Mouse (Mus musculus): ENCODE measurements around the gene Lmna. TPM values are rescaled to one million over a fixed set of nuclear protein-coding genes. Genes with fewer than 3 reads are reported as not detected.

Lmna gene
- polyA plus RNA-seq, 1 experiment from 2014 or later: 12.1 TPM

- Histone ChIP-seq H3K36me3 (ENCODE audit: poor library complexity, severe bottlenecking) (no peaks in the 10 kb centered on the region), H3K9me3 (replicated peaks) (no peaks in the 10 kb centered on the region), H3K4me1 (peaks cover 11% of the 10 kb centered on the region), H3K9ac (no peak overlapping the region), H3K4me3 (no peak overlapping the region), H3K4me2 (no peak overlapping the region), H3K27me3 (0 out of 2 replicates have a peak, but pooled peaks cover 3% of the 10 kb centered on the region), H3K27ac (no peak overlapping the region; the same call in 1 of the 2 replicates)
- ATAC-seq: no peak
- 65% methylated on average over 1 of the region's 1 CpGs for WGBS
Measured at GRCm38 (mm10) chr3:88473571-88473970, 36.2 kb downstream of the Lmna start.

GRCm38 (mm10) chr3:88473020-88473419 lies 36.7 kb downstream of the Lmna start:
- Histone ChIP-seq H3K27me3 (peaks cover 8% of the 10 kb centered on the region; the same call in 1 of the 2 replicates), H3K27ac (peak overlapping the region; percentile 7), H3K4me3 (no peak overlapping the region), H3K9ac (no peak overlapping the region), H3K4me2 (no peak overlapping the region), H3K9me3 (replicated peaks) (no peaks in the 10 kb centered on the region), H3K4me1 (peaks cover 11% of the 10 kb centered on the region), H3K36me3 (ENCODE audit: poor library complexity, severe bottlenecking) (no peaks in the 10 kb centered on the region)
- 20% methylated on average over 5 of the region's 5 CpGs for WGBS
- ATAC-seq: peak; percentile 72

GRCm38 (mm10) chr3:88470943-88471479 lies 38.7 kb downstream of the Lmna start:
- H3K4me1 ChIP-seq: peaks cover 7% of the 10 kb centered on the region
- no peak for ATAC-seq
- 68% methylated on average over 10 of the region's 10 CpGs for WGBS
- H3K4me3 ChIP-seq: no peak overlapping the region
- H3K36me3 ChIP-seq (ENCODE audit: poor library complexity, severe bottlenecking): no peaks in the 10 kb centered on the region
- peaks cover 5% of the 10 kb centered on the region; the same call in 1 of the 2 replicates for H3K27me3 ChIP-seq
- no peaks in the 10 kb centered on the region for H3K9me3 ChIP-seq (replicated peaks)
- H3K9ac ChIP-seq: no peak overlapping the region
- no peak overlapping the region for H3K4me2 ChIP-seq
- H3K27ac ChIP-seq: no peak overlapping the region

GRCm38 (mm10) chr3:88469466-88469865 lies 40.3 kb downstream of the Lmna start:
- H3K27ac ChIP-seq: no peak overlapping the region
- no peak overlapping the region for H3K4me3 ChIP-seq
- no peaks in the 10 kb centered on the region for H3K36me3 ChIP-seq (ENCODE audit: poor library complexity, severe bottlenecking)
- H3K9me3 ChIP-seq (replicated peaks): no peaks in the 10 kb centered on the region
- peaks cover 5% of the 10 kb centered on the region; the same call in 1 of the 2 replicates for H3K27me3 ChIP-seq
- H3K9ac ChIP-seq: no peak overlapping the region
- peaks cover 7% of the 10 kb centered on the region for H3K4me1 ChIP-seq
- 76% methylated on average over 2 of the region's 2 CpGs for WGBS
- ATAC-seq: no peak
- no peak overlapping the region for H3K4me2 ChIP-seq

GRCm38 (mm10) chr3:88467116-88467824 lies 42.5 kb downstream of the Lmna start:
- Histone ChIP-seq H3K27ac (no peak overlapping the region), H3K9me3 (replicated peaks) (no peaks in the 10 kb centered on the region)

GRCm38 (mm10) chr3:88465127-88465526 lies 44.6 kb downstream of the Lmna start:
- Histone ChIP-seq H3K27ac (no peak overlapping the region), H3K4me3 (no peak overlapping the region), H3K4me1 (peaks cover 8% of the 10 kb centered on the region), H3K9me3 (replicated peaks) (no peaks in the 10 kb centered on the region), H3K4me2 (no peak overlapping the region), H3K9ac (no peak overlapping the region), H3K27me3 (peaks cover 5% of the 10 kb centered on the region; the same call in 1 of the 2 replicates), H3K36me3 (ENCODE audit: poor library complexity, severe bottlenecking) (no peaks in the 10 kb centered on the region)
- no peak for ATAC-seq
- WGBS: 92% methylated on average over 2 of the region's 2 CpGs

More at GRCm38 (mm10) chr3:88467116-88467824, 42.5 kb downstream of the Lmna start:
- ATAC-seq: peak; percentile 86
- peaks cover 5% of the 10 kb centered on the region; the same call in 1 of the 2 replicates for H3K27me3 ChIP-seq
- WGBS: 28% methylated on average over 16 of the region's 16 CpGs
- peak overlapping the region; percentile 50; the same call in 1 of the 2 replicates for H3K9ac ChIP-seq
- H3K36me3 ChIP-seq (ENCODE audit: poor library complexity, severe bottlenecking): no peaks in the 10 kb centered on the region
- no peak overlapping the region for H3K4me2 ChIP-seq
- H3K4me3 ChIP-seq: no peak overlapping the region
- no peaks in the 10 kb centered on the region; the same call in 1 of the 2 replicates for H3K4me1 ChIP-seq

GRCm38 (mm10) chr3:88464425-88464824 lies 45.3 kb downstream of the Lmna start:
- H3K36me3 ChIP-seq (ENCODE audit: poor library complexity, severe bottlenecking): no peaks in the 10 kb centered on the region
- no peaks in the 10 kb centered on the region for H3K9me3 ChIP-seq (replicated peaks)
- H3K27me3 ChIP-seq: peaks cover 5% of the 10 kb centered on the region; the same call in 1 of the 2 replicates
- WGBS: 60% methylated on average over 3 of the region's 3 CpGs
- H3K9ac ChIP-seq: no peak overlapping the region
- no peak overlapping the region for H3K27ac ChIP-seq
- ATAC-seq: no peak
- H3K4me2 ChIP-seq: no peak overlapping the region
- H3K4me1 ChIP-seq: peaks cover 9% of the 10 kb centered on the region
- no peak overlapping the region for H3K4me3 ChIP-seq

GRCm38 (mm10) chr3:88460983-88461696 lies 48.6 kb downstream of the Lmna start, which contains the start of gene Sema4a:
Gene Sema4a (minus strand): TSS chr3:88461182.
- no peaks in the 10 kb centered on the region for H3K36me3 ChIP-seq (ENCODE audit: poor library complexity, severe bottlenecking)
- H3K27ac ChIP-seq: no peak within 1 kb of the TSS
- H3K9me3 ChIP-seq (replicated peaks): no peaks in the 10 kb centered on the region
- H3K4me2 ChIP-seq: peak within 1 kb of the TSS; percentile 3; the same call in 1 of the 2 replicates
- no peak for ATAC-seq
- WGBS: 36% methylated on average over 12 of the region's 12 CpGs
- peaks cover 37% of the 10 kb centered on the region for H3K4me1 ChIP-seq
- H3K9ac ChIP-seq: peak within 1 kb of the TSS; percentile 30
- no peaks in the 10 kb centered on the region; the same call in 1 of the 2 replicates for H3K27me3 ChIP-seq
- H3K4me3 ChIP-seq: no peak within 1 kb of the TSS

- Histone ChIP-seq H3K27ac (no peak overlapping the region), H3K9ac (no peak overlapping the region), H3K9me3 (replicated peaks) (no peaks in the 10 kb centered on the region), H3K4me2 (no peak overlapping the region), H3K36me3 (ENCODE audit: poor library complexity, severe bottlenecking) (no peaks in the 10 kb centered on the region), H3K4me1 (peaks cover 43% of the 10 kb centered on the region), H3K27me3 (no peaks in the 10 kb centered on the region; the same call in 1 of the 2 replicates), H3K4me3 (no peak overlapping the region)
- 81% methylated on average over 5 of the region's 5 CpGs for WGBS
- ATAC-seq: no peak
Measured at GRCm38 (mm10) chr3:88460029-88460428, 49.7 kb downstream of the Lmna start.

GRCm38 (mm10) chr3:88458778-88459219 lies 51.0 kb downstream of the Lmna start:
- peaks cover 43% of the 10 kb centered on the region for H3K4me1 ChIP-seq
- H3K27me3 ChIP-seq: no peaks in the 10 kb centered on the region; the same call in 1 of the 2 replicates
- H3K4me2 ChIP-seq: peak overlapping the region; percentile 66
- H3K27ac ChIP-seq: peak overlapping the region; percentile 72
- H3K4me3 ChIP-seq: peak overlapping the region; percentile 48
- peak overlapping the region; percentile 69 for H3K9ac ChIP-seq
- under 1% methylated on average over 14 of the region's 14 CpGs for WGBS
- peak; percentile 86 for ATAC-seq
- H3K36me3 ChIP-seq (ENCODE audit: poor library complexity, severe bottlenecking): no peaks in the 10 kb centered on the region
- H3K9me3 ChIP-seq (replicated peaks): no peaks in the 10 kb centered on the region

GRCm38 (mm10) chr3:88456746-88457532 lies 52.8 kb downstream of the Lmna start:
- peaks cover 43% of the 10 kb centered on the region for H3K4me1 ChIP-seq
- peak overlapping the region; percentile 48 for H3K4me3 ChIP-seq
- WGBS: 72% methylated on average over 7 of the region's 7 CpGs
- no peaks in the 10 kb centered on the region; the same call in 1 of the 2 replicates for H3K27me3 ChIP-seq
- H3K36me3 ChIP-seq (ENCODE audit: poor library complexity, severe bottlenecking): peaks cover 9% of the 10 kb centered on the region; the same call in 1 of the 2 replicates
- peak overlapping the region; percentile 66 for H3K4me2 ChIP-seq
- H3K9ac ChIP-seq: peak overlapping the region; percentile 69
- no peak overlapping the region for H3K27ac ChIP-seq
- H3K9me3 ChIP-seq (replicated peaks): no peaks in the 10 kb centered on the region
- no peak for ATAC-seq

Measured in forebrain, embryonic 13.5 days (tissue).